Mouse (Mus musculus) stomach, embryonic 16.5 days (tissue): ENCODE data around the gene Slc22a21. TPM values are rescaled to one million over a fixed set of nuclear protein-coding genes. Genes with fewer than 3 reads are reported as not detected.

ENCODE experiments used
- ATAC-seq: fragments of 200-750 bp; cut with Nextera tagmentation; 2 replicates; pipeline ENCODE4 v1.8.0; 2017; ENCODE audit warnings: moderate number of reproducible peaks, moderate TSS enrichment; ENCODE audit not compliant: insufficient read depth, low FRiP score
- H3K27ac ChIP-seq: fragments of 300-500 bp; sonication (generic); 2 replicates; pipeline ENCODE4 v1.5.1; 2014; ENCODE audit warnings: low read length
- H3K27me3 ChIP-seq: fragments of 300-500 bp; sonication (generic); 2 replicates; pipeline ENCODE4 v1.6.1; 2014; ENCODE audit warnings: low read length, control low read depth, mixed read lengths; ENCODE audit not compliant: control insufficient read depth, insufficient read depth
- H3K36me3 ChIP-seq: fragments of 300-500 bp; sonication (generic); 2 replicates; pipeline ENCODE4 v1.6.1; 2014; ENCODE audit warnings: low read length; ENCODE audit not compliant: control insufficient read depth, insufficient read depth
- H3K4me1 ChIP-seq: fragments of 300-500 bp; sonication (generic); 2 replicates; pipeline ENCODE4 v1.6.1; 2014; ENCODE audit warnings: low read length, control low read depth, mixed read lengths; ENCODE audit not compliant: control insufficient read depth, insufficient read depth
- H3K4me2 ChIP-seq: fragments of 300-500 bp; sonication (generic); 2 replicates; pipeline ENCODE4 v1.6.1; 2014; ENCODE audit warnings: low read depth, low read length, mixed read lengths
- H3K4me3 ChIP-seq: fragments of 300-500 bp; sonication (generic); replicated peaks from 2 replicates; pipeline ENCODE4 v1.5.1; 2014; ENCODE audit warnings: mild to moderate bottlenecking, low read length
- H3K9ac ChIP-seq: fragments of 300-500 bp; sonication (generic); 2 replicates; pipeline ENCODE4 v1.6.1; 2014; ENCODE audit warnings: low read length
- H3K9me3 ChIP-seq: fragments of 300-500 bp; sonication (generic); replicated peaks from 2 replicates; pipeline ENCODE4 v1.6.1; 2016; ENCODE audit warnings: low read length, control low read depth; ENCODE audit not compliant: control insufficient read depth
- WGBS: fragments of 180-500 bp; shearing (Covaris S2); extraction: QIAGEN DNeasy Blood & Tissue Kit; methylation state at CpG from one replicate; pipeline ENCODE4 v1.1.7; 2014; 5-methylcytosine and 5-hydroxymethylcytosine counted together
- polyA plus RNA-seq: library from polyadenylated mRNA; unstranded; fragments of >200 nt; fragmentation: Nextera tagmentation; extraction: Ambion mirVana; gene quantifications from 2 replicates; pipeline ENCODE4 v1.2.1, GENCODE M21; 2015

Slc22a21 gene
- polyA plus RNA-seq, 1 experiment from 2014 or later, result 8.9 TPM

DNA sequence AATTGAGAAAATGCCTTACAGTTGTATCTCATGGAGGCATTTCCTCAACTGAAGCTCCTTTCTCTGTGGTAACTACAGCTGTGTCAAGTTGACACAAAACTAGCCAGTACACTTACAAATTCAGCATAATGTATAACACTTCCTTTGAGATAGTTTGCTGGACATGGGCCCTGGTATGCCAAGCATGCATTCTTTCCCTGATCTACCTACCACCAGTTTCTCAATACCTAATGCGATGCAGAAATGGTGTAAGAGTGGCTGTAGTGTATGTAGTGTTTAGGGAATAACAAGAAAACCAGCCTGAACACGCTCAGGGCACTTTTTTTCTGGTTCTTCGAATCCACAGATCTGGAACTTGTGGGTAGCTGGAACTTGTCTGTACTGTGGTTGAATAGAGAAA lies 51.5 kb downstream of the Slc22a21 start:
- 72% methylated on average over 3 of the region's 3 CpGs for WGBS
- no peaks in the 10 kb centered on the region for H3K36me3 ChIP-seq
- ATAC-seq, result no peak
- no peaks in the 10 kb centered on the region for H3K4me1 ChIP-seq
- H3K27ac ChIP-seq, result no peak overlapping the region
- no peak overlapping the region for H3K4me3 ChIP-seq
- H3K27me3 ChIP-seq, result no peaks in the 10 kb centered on the region
- H3K4me2 ChIP-seq, result no peak overlapping the region
- no peak overlapping the region for H3K9ac ChIP-seq
- no peaks in the 10 kb centered on the region for H3K9me3 ChIP-seq

DNA sequence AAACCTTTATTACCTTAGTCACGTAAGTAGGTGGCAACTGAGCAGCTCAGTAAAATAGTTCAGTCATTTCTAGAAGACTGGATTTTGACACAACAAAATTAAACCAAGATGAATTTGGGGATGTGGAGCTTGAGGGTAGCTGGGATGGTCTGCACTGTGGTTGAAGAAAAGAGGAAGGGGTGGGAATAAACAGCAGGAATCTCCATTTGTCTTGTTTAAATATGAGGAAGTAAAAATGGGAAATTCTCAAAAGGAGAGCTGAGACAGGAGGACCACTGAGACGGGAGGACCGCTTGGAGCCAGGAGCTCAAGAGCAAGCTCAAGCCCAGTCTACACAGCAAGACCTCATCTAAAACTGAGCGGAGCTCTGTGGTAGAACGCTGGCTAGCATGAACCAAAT lies 53.8 kb downstream of the Slc22a21 start:
- H3K27ac ChIP-seq, result no peak overlapping the region
- no peak overlapping the region for H3K9ac ChIP-seq
- ATAC-seq, result no peak
- 90% methylated on average over 5 of the region's 5 CpGs for WGBS
- no peaks in the 10 kb centered on the region for H3K27me3 ChIP-seq
- H3K9me3 ChIP-seq, result no peaks in the 10 kb centered on the region
- no peaks in the 10 kb centered on the region for H3K4me1 ChIP-seq
- H3K4me3 ChIP-seq, result no peak overlapping the region
- no peak overlapping the region for H3K4me2 ChIP-seq
- no peaks in the 10 kb centered on the region for H3K36me3 ChIP-seq

GRCm38 (mm10) chr11:53918851-53919250 lies 61.3 kb downstream of the Slc22a21 start:
- H3K27me3 ChIP-seq, result no peaks in the 10 kb centered on the region
- ATAC-seq, result no peak
- H3K9ac ChIP-seq, result no peak overlapping the region
- H3K4me2 ChIP-seq, result no peak overlapping the region
- H3K4me3 ChIP-seq, result no peak overlapping the region
- WGBS, result 93% methylated on average over 4 of the region's 4 CpGs
- no peak overlapping the region for H3K27ac ChIP-seq
- no peaks in the 10 kb centered on the region for H3K4me1 ChIP-seq
- no peaks in the 10 kb centered on the region for H3K9me3 ChIP-seq
- H3K36me3 ChIP-seq, result no peaks in the 10 kb centered on the region

GRCm38 (mm10) chr11:53911011-53911410 lies 69.1 kb downstream of the Slc22a21 start:
- Histone ChIP-seq H3K9me3 (no peaks in the 10 kb centered on the region), H3K9ac (no peak overlapping the region), H3K27ac (no peak overlapping the region), H3K4me1 (no peaks in the 10 kb centered on the region), H3K27me3 (no peaks in the 10 kb centered on the region), H3K4me3 (no peak overlapping the region), H3K4me2 (no peak overlapping the region), H3K36me3 (no peaks in the 10 kb centered on the region)
- WGBS, result 58% methylated on average over 4 of the region's 4 CpGs
- ATAC-seq, result no peak

- no peak for ATAC-seq
- 79% methylated on average over 8 of the region's 8 CpGs for WGBS
These were observed 71.4 kb downstream of the Slc22a21 start for GRCm38 (mm10) chr11:53908686-53909085.

GRCm38 (mm10) chr11:53904534-53904925 lies 75.6 kb downstream of the Slc22a21 start:
- no peak for ATAC-seq
- peaks cover 7% of the 10 kb centered on the region; the same call in 1 of the 2 replicates for H3K4me1 ChIP-seq
- no peaks in the 10 kb centered on the region for H3K9me3 ChIP-seq
- 0 out of 2 replicates have a peak overlapping the region, but pooled peaks have one; percentile 29 for H3K27ac ChIP-seq
- no peaks in the 10 kb centered on the region for H3K36me3 ChIP-seq
- H3K4me2 ChIP-seq, result peak overlapping the region; percentile 19
- H3K4me3 ChIP-seq, result no peak overlapping the region
- H3K9ac ChIP-seq, result no peak overlapping the region
- 48% methylated on average over 9 of the region's 9 CpGs for WGBS
- H3K27me3 ChIP-seq, result no peaks in the 10 kb centered on the region

More at GRCm38 (mm10) chr11:53908686-53909085, 71.4 kb downstream of the Slc22a21 start:
- Histone ChIP-seq H3K36me3 (no peaks in the 10 kb centered on the region), H3K9me3 (no peaks in the 10 kb centered on the region), H3K9ac (no peak overlapping the region), H3K4me3 (no peak overlapping the region), H3K27ac (no peak overlapping the region), H3K4me2 (no peak overlapping the region), H3K27me3 (no peaks in the 10 kb centered on the region), H3K4me1 (peaks cover 7% of the 10 kb centered on the region; the same call in 1 of the 2 replicates)

- peak; percentile 88 for ATAC-seq
- Histone ChIP-seq H3K4me1 (peaks cover 7% of the 10 kb centered on the region; the same call in 1 of the 2 replicates), H3K36me3 (no peaks in the 10 kb centered on the region), H3K4me2 (peak overlapping the region; percentile 19), H3K9me3 (no peaks in the 10 kb centered on the region), H3K9ac (no peak overlapping the region), H3K27ac (peak overlapping the region; percentile 44; the same call in 1 of the 2 replicates), H3K27me3 (no peaks in the 10 kb centered on the region), H3K4me3 (no peak overlapping the region)
- 24% methylated on average over 16 of the region's 16 CpGs for WGBS
These were observed 76.2 kb downstream of the Slc22a21 start for GRCm38 (mm10) chr11:53903781-53904533.

DNA sequence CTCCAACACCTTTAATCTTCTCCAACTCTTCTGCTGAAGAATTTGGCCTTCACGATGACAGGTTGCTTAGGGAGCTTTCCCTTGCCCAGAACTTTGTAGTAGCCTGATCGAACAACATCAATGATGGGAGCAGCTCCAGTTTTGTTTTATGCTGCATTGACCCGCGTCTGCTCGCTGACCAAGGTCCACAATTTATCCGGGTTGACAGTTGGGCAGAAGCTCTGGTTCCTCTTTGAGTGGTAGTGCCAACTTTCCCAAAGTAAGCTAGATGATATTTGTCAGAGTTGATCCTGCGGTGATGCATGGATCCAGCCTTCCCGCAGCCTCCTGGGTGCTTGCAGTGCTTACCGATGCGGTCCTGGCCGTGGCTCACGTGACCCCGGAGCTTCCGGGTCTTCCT lies 77.4 kb downstream of the Slc22a21 start:
- 90% methylated on average over 14 of the region's 14 CpGs for WGBS

DNA sequence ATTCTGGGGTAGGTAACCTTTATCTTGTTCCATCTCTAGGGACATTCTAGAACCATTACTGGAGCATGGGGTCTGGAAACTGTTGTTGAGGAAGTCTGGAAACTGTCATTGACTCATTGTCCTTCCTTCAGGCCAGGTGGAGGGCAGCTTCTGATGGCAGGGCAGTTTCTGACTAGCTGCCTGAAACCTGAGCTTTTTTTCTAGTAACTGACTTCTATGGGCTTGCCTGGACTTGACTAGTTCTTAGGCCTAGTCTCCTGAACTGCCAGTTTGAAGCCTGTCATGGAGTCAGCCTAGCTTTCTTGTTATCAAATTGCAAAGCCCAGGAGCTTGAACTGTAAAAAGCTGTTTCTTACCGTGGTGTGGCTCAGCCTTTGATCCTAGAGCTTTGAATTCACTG lies 79.1 kb downstream of the Slc22a21 start:
- no peak overlapping the region for H3K9ac ChIP-seq
- peaks cover 7% of the 10 kb centered on the region; the same call in 1 of the 2 replicates for H3K4me1 ChIP-seq
- H3K27ac ChIP-seq, result no peak overlapping the region
- no peaks in the 10 kb centered on the region for H3K27me3 ChIP-seq
- no peak for ATAC-seq
- H3K4me2 ChIP-seq, result no peak overlapping the region
- no peak overlapping the region for H3K4me3 ChIP-seq
- H3K36me3 ChIP-seq, result no peaks in the 10 kb centered on the region
- H3K9me3 ChIP-seq, result no peaks in the 10 kb centered on the region
- 24% methylated on average over 1 of the region's 1 CpGs for WGBS

More for the DNA sequence above, 77.4 kb downstream of the Slc22a21 start:
- ATAC-seq, result no peak
- H3K27ac ChIP-seq, result no peak overlapping the region
- H3K9ac ChIP-seq, result no peak overlapping the region
- H3K4me1 ChIP-seq, result peaks cover 7% of the 10 kb centered on the region; the same call in 1 of the 2 replicates
- no peak overlapping the region for H3K4me3 ChIP-seq
- no peak overlapping the region for H3K4me2 ChIP-seq
- no peaks in the 10 kb centered on the region for H3K9me3 ChIP-seq
- H3K36me3 ChIP-seq, result no peaks in the 10 kb centered on the region
- H3K27me3 ChIP-seq, result no peaks in the 10 kb centered on the region
